ENCODE assay signal across 36 mouse cellular contexts in the genomic region with DNA sequence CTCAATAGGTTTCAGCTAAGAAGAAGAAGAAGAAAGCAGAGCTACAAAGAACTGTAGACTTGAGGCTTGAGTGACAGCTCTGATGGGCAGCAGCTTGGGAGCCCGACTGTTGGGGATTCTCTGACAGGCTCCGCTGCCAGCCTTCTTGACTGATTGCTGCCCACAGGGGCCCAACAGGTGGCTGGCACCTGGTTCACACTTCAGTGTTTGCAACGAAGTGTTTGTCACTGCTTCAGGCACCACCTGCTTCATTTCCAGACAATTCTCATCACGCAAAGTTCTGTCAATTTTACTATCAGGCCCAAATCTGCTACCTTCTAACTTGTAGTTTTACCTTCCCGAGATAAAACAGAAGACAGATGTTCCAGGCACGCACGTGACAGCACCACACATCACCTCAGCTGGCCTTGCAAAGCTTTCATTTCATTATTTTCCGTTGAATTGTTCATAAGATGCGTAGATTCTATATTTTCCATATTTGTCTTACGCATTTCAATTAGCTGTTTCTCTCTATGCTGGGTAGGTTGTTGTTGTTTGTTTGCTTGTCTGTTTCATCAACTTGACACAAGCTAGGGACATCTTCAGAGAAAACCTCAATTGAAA. TPM values are rescaled to one million over a fixed set of nuclear protein-coding genes. Genes with fewer than 3 reads are reported as not detected.
DNase-seq lines count a peak whose midpoint lies in the region; TF ChIP-seq lines count a peak whose summit lies in the region.
"Had no signal": no experiment of that assay in that cellular context is flagged by ENCODE, and none has a peak within 500 bp of the region (broad histone marks: within the 10 kb centered on the region; RNA-seq: fewer than 3 reads in every experiment).

No protein-coding gene starts in this region.

- peak overlapping the region; percentile 37; the same call in 1 of the 2 replicates for H3K27ac ChIP-seq in bone marrow, adult 2 months (ENCODE audit: control insufficient read depth, insufficient read depth, low read depth, low read length, poor library complexity)
- H3K27ac ChIP-seq: embryonic facial prominence, embryonic 12.5 days; hindbrain, embryonic 14.5 days; kidney, embryonic 15.5 days; limb, embryonic 13.5 days; liver, embryonic 12.5 days; midbrain, embryonic 13.5 days; stomach, embryonic 15.5 days had no signal

- peak; percentile 33 for DNase-seq in layer of hippocampus, adult 9-11 months
- no peak for DNase-seq in layer of hippocampus, postnatal 36 days
- peak; percentile 45 for DNase-seq in CD4-positive helper T cell, adult 2 months (ENCODE audit: low read depth, low spot score)
- DNase-seq in adrenal gland, postnatal 36 days: no peak
- no peak for DNase-seq in left cerebral cortex, adult 9 months (ENCODE audit: low spot score in 2 of 2)
- no peak for DNase-seq in gastrocnemius, postnatal 14 days
- DNase-seq: adrenal gland, adult 2 months; cerebellum, adult 11-12 months; cerebellum, adult 9-11 months; embryo, embryonic 11 days; gastrocnemius, postnatal 25 days; heart, adult 18-20 months; heart, postnatal 4 days; kidney, adult 18-20 months; kidney, postnatal 25 days; lung, adult 18-20 months; lung, postnatal 4 days; right cerebral cortex, postnatal 14 days; thymus, postnatal 25 days had no signal

- intact Hi-C loops in gastrocnemius, postnatal 14 days (cut with DNase I; ENCODE audit: low total_unique reads): no loop called here

- TF ChIP-seq POLR2A in bone marrow, adult 2 months (IDR thresholded peaks at IDR 0.05; ENCODE audit: borderline replicate concordance, control insufficient read depth, low read depth, low read length): no peak

- no peaks in the 10 kb centered on the region; the same call in 1 of the 2 replicates for H3K4me1 ChIP-seq in bone marrow, adult 2 months (ENCODE audit: control insufficient read depth, insufficient read depth, low read length)
- H3K4me1 ChIP-seq: embryonic facial prominence, embryonic 12.5 days; kidney, embryonic 15.5 days; limb, embryonic 13.5 days; liver, embryonic 12.5 days; midbrain, embryonic 13.5 days; stomach, embryonic 15.5 days had no signal

- 74% methylated on average over 10 of the region's 10 CpGs for WGBS in bone marrow, adult 2 months

- no peak overlapping the region for H3K4me3 ChIP-seq in bone marrow, adult 2 months (replicated peaks; ENCODE audit: control insufficient read depth, low read depth, low read length)
- H3K4me3 ChIP-seq: embryonic facial prominence, embryonic 12.5 days; kidney, embryonic 15.5 days; limb, embryonic 13.5 days; liver, embryonic 12.5 days; megakaryocyte, embryonic 14.5 days; midbrain, embryonic 13.5 days; stomach, embryonic 15.5 days had no signal

- no peak for TF ChIP-seq CTCF in bone marrow, adult 2 months (IDR thresholded peaks at IDR 0.05; ENCODE audit: control insufficient read depth, insufficient read depth, low read length)

RNA-seq across cellular contexts. Expression of gene Il10, which starts 18.9 kb away (rescaled TPM):
- total RNA-seq in layer of hippocampus, postnatal 36 days (2021): not detected
- polyA plus RNA-seq in bone marrow, adult 2 months (2011; ENCODE audit: insufficient read depth, insufficient read length, low replicate concordance, missing spikeins): 1.1 TPM in 1 of 2 replicates, not detected in the other
- not detected for total RNA-seq in adrenal gland, postnatal 36 days (2021)
- not detected for total RNA-seq in gastrocnemius, postnatal 14 days (2021)
- total RNA-seq: adrenal gland, adult 2 months; adrenal gland, postnatal 4 days; gastrocnemius, postnatal 25 days; heart, adult 18-20 months; heart, postnatal 4 days; layer of hippocampus, adult 18-20 months; left cerebral cortex, postnatal 36 days had no signal
- polyA plus RNA-seq: adrenal gland, adult 2 months; embryonic facial prominence, embryonic 12.5 days; forebrain, embryonic 14.5 days; heart, embryonic 11.5 days; hindbrain, embryonic 14.5 days; intestine, embryonic 14.5 days; kidney, embryonic 15.5 days; liver, embryonic 12.5 days; lung, postnatal 0 days; midbrain, embryonic 13.5 days; neural tube, embryonic 14.5 days; stomach, embryonic 15.5 days had no signal

RNA-seq across cellular contexts. Expression of gene Mapkapk2, which starts 59.1 kb away (rescaled TPM):
- total RNA-seq in layer of hippocampus, postnatal 36 days (2021): 10 to 100 TPM; 26.6 to 32.4 TPM
- 22.7 and 38.1 TPM in 2 replicates for polyA plus RNA-seq in bone marrow, adult 2 months (2011; ENCODE audit: insufficient read depth, insufficient read length, low replicate concordance, missing spikeins)
- total RNA-seq in adrenal gland, postnatal 36 days (2021): 100 to 1,000 TPM; 205 to 213 TPM
- 100 to 1,000 TPM; 151 to 154 TPM for total RNA-seq in gastrocnemius, postnatal 14 days (2021)

Comparison
In these comparisons a context has a peak if more than half of its experiments do, and no peak if none do; other contexts are left out.
1. DNase-seq: peak in layer of hippocampus, adult 9-11 months (single experiment) and CD4-positive helper T cell, adult 2 months (single experiment); none in layer of hippocampus, postnatal 36 days (0 of 2), adrenal gland, postnatal 36 days (0 of 2), left cerebral cortex, adult 9 months (0 of 2) and gastrocnemius, postnatal 14 days (single experiment).
2. RNA of gene Mapkapk2, which starts 59.1 kb away (total RNA-seq): 205 to 213 TPM in adrenal gland, postnatal 36 days and 151 to 154 TPM in gastrocnemius, postnatal 14 days; 26.6 to 32.4 TPM in layer of hippocampus, postnatal 36 days; every median in the first group is over 4 times any median in the second.